Mouse (Mus musculus) layer of hippocampus, adult 2 months (tissue): ENCODE results near the gene Gpx8. TPM values are rescaled to one million over a fixed set of nuclear protein-coding genes. Genes with fewer than 3 reads are reported as not detected.
"Not testable (repeated sequence)": the region's sequence is repeated elsewhere in the genome, so short reads cannot be mapped to it uniquely, and the experiment has no call there.

ENCODE experiments used
- DNase-seq, 2 experiments: peaks; one replicate each; pipeline ENCODE4 v3.0.0; 2022; ENCODE audit warnings: low spot score in 2 of 2
- H3K27ac ChIP-seq: fragments of 200-600 bp; 2 replicates; pipeline ENCODE4 v1.8.1; 2022
- H3K4me3 ChIP-seq: fragments of 200-600 bp; 2 replicates; pipeline ENCODE4 v1.8.1; 2022; ENCODE audit warnings: mild to moderate bottlenecking
- CTCF ChIP-seq: fragments of 200-600 bp; conservative IDR thresholded peaks from 2 replicates; pipeline ENCODE4 v1.8.1; 2022; ENCODE audit warnings: antibody characterized with exemption, mild to moderate bottlenecking, moderate library complexity
- total RNA-seq, 2 experiments: library from RNA; stranded (reverse); gene quantifications; 2 replicates each; pipeline ENCODE4 v1.2.3; 2021

The Gpx8 gene
- total RNA-seq, 2 experiments from 2014 or later = 7.4 to 9.2 TPM

DNA sequence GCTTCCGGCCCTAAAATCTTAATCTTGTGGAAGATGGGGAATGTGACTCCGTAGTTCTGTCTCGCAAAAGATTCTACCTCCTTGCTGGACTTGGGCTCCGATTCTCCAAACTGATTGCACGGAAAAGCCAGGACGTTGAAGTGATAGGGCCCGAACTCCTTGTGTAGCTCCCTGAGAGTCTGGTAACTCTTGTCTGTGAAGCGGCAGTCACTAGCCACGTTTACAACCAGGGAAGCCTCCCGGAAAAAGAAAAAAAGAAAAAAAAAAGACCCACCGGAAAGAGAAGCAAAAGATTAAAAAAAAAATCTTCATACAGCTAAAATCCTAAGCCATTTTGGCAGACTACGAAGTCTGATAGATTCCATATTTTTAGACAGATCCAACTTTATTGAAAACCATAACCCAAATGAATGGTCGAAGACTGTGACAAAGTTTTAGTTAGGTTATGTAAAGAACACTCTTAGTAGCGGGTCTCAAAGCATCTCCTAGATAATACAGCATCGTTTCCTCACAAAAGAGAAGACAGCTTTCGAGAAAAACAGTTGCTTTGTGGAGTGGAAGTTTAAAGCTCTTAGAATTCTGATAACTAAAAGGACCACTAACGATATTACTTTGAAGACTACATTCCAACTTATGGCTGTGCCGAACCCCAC is 626 bp downstream of the Gpx8 start:
- no peak for TF ChIP-seq CTCF
- Histone ChIP-seq H3K4me3 (peak overlapping the region; percentile 60), H3K27ac (0 out of 2 replicates have a peak overlapping the region, but pooled peaks have one; percentile 15)
- DNase-seq = no peak

- Histone ChIP-seq H3K4me3 (no peak overlapping the region), H3K27ac (no peak overlapping the region)
- no peak for DNase-seq
- TF ChIP-seq CTCF = no peak
Measured at GRCm38 (mm10) chr13:113044876-113045275, 1.3 kb downstream of the Gpx8 start.

DNA sequence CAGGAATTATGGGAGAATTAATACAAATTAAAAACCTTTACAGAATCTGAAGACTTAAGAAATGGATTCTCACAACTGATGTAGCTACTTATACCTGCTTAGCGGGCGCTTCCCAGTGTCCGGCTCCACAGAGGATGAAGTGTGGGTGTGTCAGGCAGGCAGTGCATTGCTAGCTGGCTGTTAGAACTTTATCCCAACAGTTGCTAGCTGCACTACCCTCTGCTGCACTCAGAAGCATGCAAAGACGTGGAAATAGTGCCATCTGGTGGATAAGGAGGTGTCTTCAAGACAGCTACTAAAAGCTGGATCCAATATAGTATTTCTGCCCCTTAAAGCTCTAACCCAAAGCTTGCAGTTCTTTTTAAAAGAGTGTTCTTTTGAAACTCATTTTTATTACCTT is 10.4 kb downstream of the Gpx8 start:
- Histone ChIP-seq H3K4me3 (peak overlapping the region; percentile 58), H3K27ac (no peak overlapping the region)
- peak; percentile 83 to 84 for DNase-seq
- peak; percentile 89 for TF ChIP-seq CTCF

GRCm38 (mm10) chr13:113034950-113035421 is 11.2 kb downstream of the Gpx8 start, which contains the start of gene Cdc20b:
Gene Cdc20b, plus strand, starts transcription at chr13:113035111.
- Histone ChIP-seq H3K27ac (no peak within 1 kb of the TSS), H3K4me3 (peak within 1 kb of the TSS; percentile 58)
- TF ChIP-seq CTCF = no peak
- DNase-seq = peak in 1 of 2 experiments; percentile 62

DNA sequence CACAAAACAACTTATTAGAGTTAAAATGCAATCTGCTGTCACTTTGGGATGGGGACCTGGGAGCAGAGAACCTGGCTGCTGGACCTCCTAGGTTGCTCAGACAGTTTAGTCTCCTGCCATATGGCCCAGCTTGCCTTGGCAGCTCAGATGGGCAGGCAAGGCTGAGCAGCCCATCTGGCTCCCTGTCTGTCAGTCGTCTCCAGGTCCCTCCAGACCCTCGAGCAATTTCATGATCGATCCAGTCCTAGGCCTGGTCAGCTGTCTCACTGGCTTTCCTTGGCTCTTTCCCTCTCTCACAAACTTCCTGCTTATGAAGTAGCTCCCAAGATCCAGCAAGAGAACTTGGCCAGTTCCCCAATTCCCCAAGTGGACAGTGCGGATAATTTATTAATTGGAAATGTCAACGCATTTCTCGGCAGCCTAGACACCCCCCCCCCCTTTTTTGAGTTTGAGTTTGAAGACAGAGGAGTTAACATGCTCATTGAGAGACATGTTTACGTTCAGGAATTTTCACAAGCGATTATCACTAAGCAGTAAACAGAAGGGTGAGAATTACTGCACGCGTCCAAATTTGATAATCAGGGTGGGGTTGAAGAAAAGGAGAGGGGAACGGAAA is 11.8 kb downstream of the Gpx8 start:
- TF ChIP-seq CTCF = no peak
- no peak overlapping the region for H3K27ac ChIP-seq
- H3K4me3 ChIP-seq = peak overlapping the region; percentile 58
- DNase-seq = no peak

GRCm38 (mm10) chr13:113032831-113033230 is 13.4 kb downstream of the Gpx8 start:
- H3K4me3 ChIP-seq = no peak overlapping the region
- TF ChIP-seq CTCF = no peak
- no peak overlapping the region for H3K27ac ChIP-seq

DNA sequence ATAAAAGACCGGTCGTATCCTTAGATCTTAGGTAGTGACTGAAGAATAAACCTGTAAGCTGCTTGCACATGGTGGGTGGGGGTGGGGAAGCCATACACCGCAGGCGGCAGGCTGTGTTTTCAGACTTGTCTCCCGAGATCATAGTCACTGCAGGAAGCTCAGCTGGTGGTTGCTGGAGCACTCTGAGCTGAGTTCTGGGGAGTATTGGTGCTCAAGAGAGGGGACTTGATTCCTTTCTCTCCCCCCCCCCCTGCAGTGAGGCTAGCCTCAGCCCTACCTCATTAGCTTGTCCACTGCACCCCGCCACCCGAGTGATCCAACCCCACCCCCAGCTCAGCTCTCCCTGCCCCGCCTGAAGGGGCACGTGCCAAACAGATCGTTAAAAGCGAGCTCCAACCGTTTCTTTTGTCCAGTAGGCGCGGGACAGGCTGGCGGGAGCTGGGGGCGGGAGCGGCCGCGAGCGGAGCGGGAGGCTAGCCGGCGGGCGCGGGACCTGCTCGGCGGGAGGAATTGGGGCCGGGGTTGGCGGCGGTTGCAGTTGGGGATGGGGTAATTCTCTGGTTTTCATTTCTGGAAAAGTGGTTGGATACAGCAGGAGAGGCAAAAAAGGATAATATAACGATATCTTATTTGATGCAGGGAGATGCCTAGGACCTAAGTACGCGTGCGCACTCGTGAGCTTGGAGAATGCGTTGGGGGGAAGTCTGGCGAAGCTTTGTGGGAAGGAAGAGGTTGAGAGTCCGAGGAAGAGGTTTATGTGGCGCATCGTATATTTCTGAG is 14.2 kb downstream of the Gpx8 start:
- DNase-seq = peak in 1 of 2 experiments; percentile 23
- Histone ChIP-seq H3K27ac (peak overlapping the region; percentile 81), H3K4me3 (peak overlapping the region; percentile 64)
- no peak for TF ChIP-seq CTCF

More at GRCm38 (mm10) chr13:113032831-113033230, 13.4 kb downstream of the Gpx8 start:
- no peak for DNase-seq

- Histone ChIP-seq H3K27ac (no peak overlapping the region), H3K4me3 (peak overlapping the region; percentile 64; the same call in 1 of the 2 replicates)
- DNase-seq = no peak
- TF ChIP-seq CTCF = no peak
Measured at GRCm38 (mm10) chr13:113031351-113031750, 14.9 kb downstream of the Gpx8 start.

GRCm38 (mm10) chr13:113023274-113024143 is 22.7 kb downstream of the Gpx8 start:
- H3K4me3 ChIP-seq = no peak overlapping the region
- H3K27ac ChIP-seq = no peak overlapping the region
- TF ChIP-seq CTCF = no peak
- no peak for DNase-seq

DNA sequence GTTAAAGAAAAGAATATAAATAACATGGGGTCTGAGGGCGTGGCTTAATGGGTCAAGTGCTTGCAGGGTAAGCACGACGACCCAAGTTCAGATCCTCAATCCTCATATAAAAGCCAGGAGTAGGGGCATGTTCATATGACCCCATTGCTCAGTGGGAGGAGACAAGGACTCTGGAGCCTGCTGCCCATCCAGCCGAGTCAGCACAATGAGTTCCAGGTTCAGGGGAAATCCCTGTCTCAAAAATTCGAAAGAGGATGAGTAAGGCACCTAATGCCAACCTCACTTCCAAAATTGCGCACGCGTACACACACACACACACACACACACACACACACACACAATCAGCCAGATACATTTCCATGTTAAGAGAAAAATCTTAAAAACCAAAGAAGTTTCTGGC is 23.7 kb downstream of the Gpx8 start:
- H3K27ac ChIP-seq = no peak overlapping the region
- no peak for DNase-seq
- TF ChIP-seq CTCF = no peak
- H3K4me3 ChIP-seq = no peak overlapping the region

DNA sequence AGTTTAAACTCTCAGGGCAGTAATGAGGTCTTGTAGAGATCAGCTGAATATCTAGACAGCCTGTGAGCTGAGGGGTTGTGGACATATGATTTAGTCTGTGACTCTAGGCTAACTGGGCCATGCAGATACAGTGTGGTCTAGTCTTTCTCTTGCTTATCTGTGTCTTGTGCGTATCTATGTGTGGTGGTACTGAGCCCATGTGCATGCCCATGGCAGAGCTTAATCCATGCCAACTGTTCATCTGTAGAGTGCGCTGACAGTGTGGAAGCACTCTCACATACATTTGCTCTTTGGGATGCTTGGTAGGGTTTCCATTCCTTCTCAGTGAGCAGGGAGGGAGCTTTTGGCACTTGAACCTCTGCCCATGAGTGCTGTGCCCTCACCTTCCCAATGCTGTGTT is 24.7 kb downstream of the Gpx8 start:
- no peak for DNase-seq
- TF ChIP-seq CTCF = no peak
- no peak overlapping the region for H3K4me3 ChIP-seq
- H3K27ac ChIP-seq = no peak overlapping the region

DNA sequence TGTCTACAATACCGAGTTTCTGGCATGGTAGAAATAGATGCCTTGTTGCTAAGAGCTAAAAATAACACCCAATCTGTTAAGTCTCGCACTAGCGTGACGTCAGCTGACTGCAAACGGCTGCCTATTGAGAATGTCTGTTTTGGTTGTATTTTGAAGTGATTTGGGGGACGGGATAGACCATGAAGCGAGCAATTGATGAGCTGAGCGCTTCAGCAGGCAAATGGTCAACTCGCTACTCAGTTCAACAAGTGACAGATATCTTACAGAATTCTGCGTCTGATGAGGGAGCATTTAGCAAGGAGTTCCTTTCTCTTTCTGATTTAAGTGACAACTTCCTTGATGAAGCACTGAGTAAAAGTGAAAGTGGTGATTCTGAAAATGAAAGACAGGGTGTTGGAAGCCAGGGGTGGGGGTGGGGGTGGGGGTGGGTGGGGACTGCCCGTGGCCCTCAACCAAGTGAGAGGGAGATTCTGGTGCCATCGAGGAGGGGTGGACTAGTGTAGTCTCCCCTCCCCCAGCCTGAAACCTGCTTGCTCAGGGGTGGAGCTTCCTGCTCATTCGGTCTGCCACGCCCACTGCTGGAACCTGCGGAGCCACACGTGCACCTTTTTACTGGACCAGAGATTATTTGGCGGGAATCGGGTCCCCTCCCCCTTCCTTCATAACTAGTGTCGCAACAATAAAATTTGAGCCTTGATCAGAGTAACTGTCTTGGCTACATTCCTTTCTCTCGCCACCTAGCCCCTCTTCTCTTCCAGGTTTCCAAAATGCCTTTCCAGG is 32.8 kb downstream of the Gpx8 start:
- peak overlapping the region; percentile 37; the same call in 1 of the 2 replicates for H3K4me3 ChIP-seq
- not testable (repeated sequence) for DNase-seq, H3K27ac ChIP-seq
